Mouse (Mus musculus): ENCODE data around the gene Slc26a1. TPM values are rescaled to one million over a fixed set of nuclear protein-coding genes. Genes with fewer than 3 reads are reported as not detected.

Slc26a1 gene
- polyA plus RNA-seq (2016; fragmentation: Nextera tagmentation; extraction: Ambion mirVana) = 1.6 and 1.7 TPM in 2 replicates

DNA sequence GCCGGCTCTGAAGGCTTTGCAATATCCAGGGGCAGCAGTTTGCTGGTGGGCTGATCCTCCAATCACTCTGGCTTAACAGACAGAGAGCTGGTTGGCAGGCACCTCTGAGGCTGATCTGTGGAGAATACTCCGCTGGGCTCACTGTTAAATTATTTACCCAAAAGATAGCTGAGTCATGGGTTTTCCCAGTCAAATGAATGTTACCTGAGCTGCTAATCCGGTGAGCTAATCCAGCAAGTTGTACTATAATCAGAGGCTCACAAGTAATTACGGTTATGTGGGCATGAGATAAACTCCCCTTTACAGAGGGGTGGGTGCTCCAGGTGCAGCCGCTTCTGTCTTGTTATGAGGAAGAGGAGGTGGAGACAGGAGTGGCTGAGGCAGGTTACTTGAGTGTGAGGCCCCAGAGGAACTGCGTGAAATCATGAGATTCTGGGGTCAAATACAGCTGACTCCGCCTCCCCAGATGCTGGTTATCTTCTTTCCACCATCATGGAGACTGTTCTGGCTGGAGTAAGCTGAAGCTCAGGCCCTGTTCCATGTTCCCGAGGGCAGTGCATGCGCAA, at the start of gene Slc26a1:
TSS of gene Slc26a1 (minus strand) at position 319 of the 566 bp plus-strand sequence.
- ATAC-seq (ENCODE audit: low FRiP score) = no peak
- Histone ChIP-seq H3K4me3 (no peak within 1 kb of the TSS), H3K9me3 (replicated peaks) (no peaks in the 10 kb centered on the region), H3K4me2 (replicated peaks) (no peak within 1 kb of the TSS), H3K27me3 (no peaks in the 10 kb centered on the region), H3K4me1 (peaks cover 12% of the 10 kb centered on the region), H3K27ac (no peak within 1 kb of the TSS), H3K9ac (no peak within 1 kb of the TSS), H3K36me3 (peaks cover 16% of the 10 kb centered on the region)
- WGBS = 82% methylated on average over 9 of the region's 9 CpGs

DNA sequence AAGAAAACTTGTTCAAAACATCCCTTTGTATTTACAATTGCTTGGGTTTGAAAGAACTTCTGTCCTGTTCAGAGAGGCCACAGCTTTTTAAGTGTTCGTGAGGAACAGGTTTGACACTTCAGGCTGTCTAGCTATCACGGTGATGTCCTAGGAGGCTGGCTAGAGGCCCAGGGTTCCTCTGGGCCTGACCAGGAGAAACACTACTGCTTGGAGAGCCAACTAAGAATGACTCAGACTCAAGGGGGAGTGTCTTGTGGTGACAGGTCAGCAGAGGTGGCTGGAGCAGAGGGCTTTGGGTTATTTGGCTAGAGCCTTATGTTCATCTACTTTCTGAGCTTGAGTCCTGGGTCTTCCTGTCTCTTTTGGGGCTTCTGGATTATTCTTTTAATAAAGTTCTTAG, 48.6 kb upstream of the Slc26a1 start:
- H3K27ac ChIP-seq = no peak overlapping the region
- H3K4me1 ChIP-seq = peaks cover 2% of the 10 kb centered on the region; the same call in 1 of the 2 replicates
- H3K36me3 ChIP-seq = no peaks in the 10 kb centered on the region
- 68% methylated on average over 2 of the region's 2 CpGs for WGBS
- H3K4me2 ChIP-seq (replicated peaks) = no peak overlapping the region
- H3K4me3 ChIP-seq = no peak overlapping the region
- no peak for ATAC-seq (ENCODE audit: low FRiP score)
- no peaks in the 10 kb centered on the region for H3K27me3 ChIP-seq
- H3K9ac ChIP-seq = no peak overlapping the region
- H3K9me3 ChIP-seq (replicated peaks) = no peaks in the 10 kb centered on the region

DNA sequence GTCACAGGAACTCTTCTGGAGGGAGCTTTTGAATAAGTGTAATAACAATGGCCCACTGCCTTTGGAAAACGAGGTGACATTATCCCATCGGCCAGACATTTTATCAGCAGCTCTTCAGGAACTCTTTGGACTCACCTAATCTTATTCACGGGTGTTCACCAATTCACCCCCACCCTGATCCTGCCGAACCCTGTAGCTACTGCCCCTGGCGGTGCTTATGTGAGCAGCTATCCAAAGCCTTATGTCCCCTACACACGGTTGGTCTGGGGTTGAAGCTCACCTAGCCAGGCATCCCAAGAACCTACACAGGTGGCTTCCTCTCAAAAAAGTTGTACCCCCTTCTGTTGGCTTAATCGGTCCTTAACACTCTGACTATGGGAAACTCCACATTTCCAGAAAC, 44.4 kb upstream of the Slc26a1 start:
- H3K9ac ChIP-seq = no peak overlapping the region
- H3K36me3 ChIP-seq = no peaks in the 10 kb centered on the region
- peaks cover 9% of the 10 kb centered on the region for H3K4me1 ChIP-seq
- no peak for ATAC-seq (ENCODE audit: low FRiP score)
- H3K4me2 ChIP-seq (replicated peaks) = no peak overlapping the region
- 72% methylated on average over 7 of the region's 7 CpGs for WGBS
- no peaks in the 10 kb centered on the region for H3K27me3 ChIP-seq
- H3K9me3 ChIP-seq (replicated peaks) = no peaks in the 10 kb centered on the region
- H3K27ac ChIP-seq = no peak overlapping the region
- no peak overlapping the region for H3K4me3 ChIP-seq

DNA sequence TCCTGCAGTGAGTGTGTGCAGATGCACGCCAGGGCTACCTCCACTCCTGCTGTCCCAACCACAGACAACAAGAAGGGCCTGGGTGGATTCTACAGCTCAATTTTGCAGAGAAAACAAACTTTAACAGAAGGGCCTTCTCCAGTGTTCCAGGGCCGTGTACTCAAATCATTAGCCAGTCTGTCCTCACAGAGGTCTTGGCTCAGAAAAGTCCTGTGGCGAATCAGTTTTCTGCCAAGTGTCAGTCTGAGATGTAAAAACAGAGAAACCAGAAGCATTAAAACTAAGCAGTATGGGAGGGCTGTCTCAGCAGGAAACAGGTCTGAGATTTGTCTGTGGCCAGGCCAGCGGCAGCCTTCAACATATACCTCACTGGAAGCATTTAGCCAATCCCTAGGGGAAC, 42.7 kb upstream of the Slc26a1 start:
- H3K9me3 ChIP-seq (replicated peaks) = no peaks in the 10 kb centered on the region
- ATAC-seq (ENCODE audit: low FRiP score) = no peak
- WGBS = 36% methylated on average over 4 of the region's 4 CpGs

DNA sequence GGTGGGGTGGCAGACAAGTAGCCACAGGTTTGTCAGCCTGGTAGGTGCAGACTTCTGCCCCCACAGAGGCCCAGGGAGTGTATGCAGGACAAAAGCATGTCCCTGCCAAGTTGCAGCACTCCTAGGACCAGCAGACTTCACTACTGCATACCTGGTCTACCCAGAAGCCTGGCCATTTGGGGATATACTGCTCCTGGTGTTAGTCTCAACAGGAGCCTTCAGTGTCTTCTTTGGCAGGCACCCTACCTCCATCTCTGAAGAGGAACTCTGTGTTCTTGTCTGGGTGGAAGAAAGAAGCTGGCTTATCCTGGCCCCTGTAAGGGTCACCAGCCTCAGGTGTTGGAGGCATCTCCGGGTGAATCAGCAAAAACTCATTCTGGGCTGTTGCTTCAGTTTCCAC, 40.6 kb upstream of the Slc26a1 start:
- WGBS = 78% methylated on average over 1 of the region's 1 CpGs
- no peak for ATAC-seq (ENCODE audit: low FRiP score)
- no peaks in the 10 kb centered on the region for H3K27me3 ChIP-seq
- no peak overlapping the region for H3K9ac ChIP-seq
- H3K4me2 ChIP-seq (replicated peaks) = no peak overlapping the region
- H3K36me3 ChIP-seq = no peaks in the 10 kb centered on the region
- no peak overlapping the region for H3K27ac ChIP-seq
- no peak overlapping the region for H3K4me3 ChIP-seq
- H3K9me3 ChIP-seq (replicated peaks) = no peaks in the 10 kb centered on the region
- peaks cover 9% of the 10 kb centered on the region for H3K4me1 ChIP-seq

More for the DNA sequence above, 42.7 kb upstream of the Slc26a1 start:
- peaks cover 9% of the 10 kb centered on the region for H3K4me1 ChIP-seq
- H3K9ac ChIP-seq = no peak overlapping the region
- no peaks in the 10 kb centered on the region for H3K36me3 ChIP-seq
- H3K27ac ChIP-seq = 0 out of 2 replicates have a peak overlapping the region, but pooled peaks have one; percentile 23
- H3K4me3 ChIP-seq = no peak overlapping the region
- H3K4me2 ChIP-seq (replicated peaks) = no peak overlapping the region
- H3K27me3 ChIP-seq = no peaks in the 10 kb centered on the region

DNA sequence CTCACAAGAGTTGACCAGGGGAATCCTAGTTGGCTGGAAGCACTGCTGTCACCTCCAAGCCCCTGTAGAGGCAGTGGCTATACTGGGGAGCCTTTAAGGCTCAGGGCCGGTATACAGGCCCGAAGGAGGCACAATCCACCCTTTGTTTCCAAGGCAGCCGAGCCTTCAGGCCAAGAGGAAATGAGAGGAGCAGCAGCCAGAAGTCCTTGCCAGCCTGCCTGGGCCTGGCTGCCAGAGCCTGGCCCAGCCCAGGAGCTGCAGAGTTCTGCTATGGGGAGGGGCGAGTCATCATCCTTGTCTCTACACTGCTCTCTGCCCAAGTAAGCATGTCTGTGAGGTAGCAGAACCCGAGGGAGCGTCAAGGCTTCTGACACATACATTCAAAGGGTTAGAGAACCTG, 38.8 kb upstream of the Slc26a1 start:
- no peaks in the 10 kb centered on the region for H3K36me3 ChIP-seq
- H3K4me1 ChIP-seq = peaks cover 9% of the 10 kb centered on the region
- H3K4me2 ChIP-seq (replicated peaks) = no peak overlapping the region
- WGBS = 67% methylated on average over 6 of the region's 6 CpGs
- ATAC-seq (ENCODE audit: low FRiP score) = no peak
- H3K9me3 ChIP-seq (replicated peaks) = no peaks in the 10 kb centered on the region
- H3K27ac ChIP-seq = no peak overlapping the region
- no peak overlapping the region for H3K9ac ChIP-seq
- H3K4me3 ChIP-seq = no peak overlapping the region
- no peaks in the 10 kb centered on the region for H3K27me3 ChIP-seq

DNA sequence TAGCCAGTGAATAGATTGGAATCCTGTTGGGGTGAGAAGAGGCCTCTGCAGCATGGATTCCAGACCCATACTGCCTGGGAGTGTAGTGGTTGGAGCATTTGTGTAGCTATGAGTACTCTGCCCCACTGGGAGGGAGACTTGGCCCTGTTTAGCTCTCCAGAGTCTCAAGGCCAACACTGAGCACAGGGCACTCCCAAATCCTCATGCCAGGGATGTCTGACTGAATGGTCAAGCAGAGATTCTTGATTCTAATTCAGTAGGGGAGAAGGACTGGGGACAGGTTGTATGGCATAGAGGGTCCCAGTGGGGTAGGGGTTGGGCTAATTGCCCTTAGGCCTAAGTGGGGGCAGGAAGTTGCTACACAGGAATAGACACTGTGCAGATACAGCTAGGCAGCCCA, 38.3 kb upstream of the Slc26a1 start:
- H3K4me2 ChIP-seq (replicated peaks) = no peak overlapping the region
- H3K4me3 ChIP-seq = no peak overlapping the region
- no peaks in the 10 kb centered on the region for H3K27me3 ChIP-seq
- H3K36me3 ChIP-seq = no peaks in the 10 kb centered on the region
- H3K9ac ChIP-seq = no peak overlapping the region
- H3K4me1 ChIP-seq = peaks cover 9% of the 10 kb centered on the region
- no peaks in the 10 kb centered on the region for H3K9me3 ChIP-seq (replicated peaks)
- H3K27ac ChIP-seq = no peak overlapping the region
- ATAC-seq (ENCODE audit: low FRiP score) = no peak

DNA sequence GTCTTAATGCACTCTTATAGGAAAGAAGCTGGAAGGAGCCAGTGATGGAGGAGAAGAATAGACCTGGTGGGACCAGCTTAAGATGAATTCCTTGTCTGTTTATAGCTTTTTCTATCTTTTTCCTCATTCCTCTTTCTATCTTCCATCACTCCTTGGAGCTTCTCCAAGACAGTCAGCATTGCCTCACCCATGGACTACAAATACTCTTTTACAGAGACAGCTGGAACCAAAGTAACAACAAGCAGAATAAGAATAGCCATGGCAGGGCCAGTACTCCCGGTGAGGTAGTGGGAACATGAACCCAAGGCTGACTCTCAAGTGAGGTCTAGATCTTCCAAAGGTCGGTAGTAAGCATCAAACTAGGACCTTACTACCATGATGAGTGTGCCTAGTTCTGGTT, 37.7 kb upstream of the Slc26a1 start:
- no peaks in the 10 kb centered on the region for H3K9me3 ChIP-seq (replicated peaks)
- no peak for ATAC-seq (ENCODE audit: low FRiP score)
- 0 out of 2 replicates have a peak, but pooled peaks cover 2% of the 10 kb centered on the region for H3K36me3 ChIP-seq
- H3K4me1 ChIP-seq = peaks cover 6% of the 10 kb centered on the region
- no peak overlapping the region for H3K27ac ChIP-seq
- H3K4me3 ChIP-seq = no peak overlapping the region
- H3K4me2 ChIP-seq (replicated peaks) = no peak overlapping the region
- no peaks in the 10 kb centered on the region for H3K27me3 ChIP-seq
- H3K9ac ChIP-seq = no peak overlapping the region
- 88% methylated on average over 2 of the region's 2 CpGs for WGBS

DNA sequence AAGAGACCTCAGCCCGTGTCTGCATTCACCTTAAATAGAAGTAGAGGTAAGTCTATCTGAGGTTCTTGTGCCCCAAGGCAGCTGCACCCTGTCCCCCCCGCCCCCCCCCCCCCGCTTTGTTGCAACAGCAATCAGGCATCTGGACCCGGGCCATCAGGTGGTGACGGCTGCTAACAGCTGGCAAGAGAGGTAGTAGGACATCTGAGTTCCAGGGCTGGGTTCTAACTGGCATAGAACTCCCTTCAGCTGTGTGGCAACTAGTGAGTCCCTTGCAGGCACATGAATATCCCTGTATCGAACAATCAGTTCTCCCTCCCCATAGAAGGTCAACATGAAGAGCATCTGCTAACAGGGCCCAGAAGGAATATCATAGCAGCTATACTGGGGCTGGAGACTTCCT, 36.6 kb upstream of the Slc26a1 start:
- 83% methylated on average over 6 of the region's 6 CpGs for WGBS
- ATAC-seq (ENCODE audit: low FRiP score) = no peak

DNA sequence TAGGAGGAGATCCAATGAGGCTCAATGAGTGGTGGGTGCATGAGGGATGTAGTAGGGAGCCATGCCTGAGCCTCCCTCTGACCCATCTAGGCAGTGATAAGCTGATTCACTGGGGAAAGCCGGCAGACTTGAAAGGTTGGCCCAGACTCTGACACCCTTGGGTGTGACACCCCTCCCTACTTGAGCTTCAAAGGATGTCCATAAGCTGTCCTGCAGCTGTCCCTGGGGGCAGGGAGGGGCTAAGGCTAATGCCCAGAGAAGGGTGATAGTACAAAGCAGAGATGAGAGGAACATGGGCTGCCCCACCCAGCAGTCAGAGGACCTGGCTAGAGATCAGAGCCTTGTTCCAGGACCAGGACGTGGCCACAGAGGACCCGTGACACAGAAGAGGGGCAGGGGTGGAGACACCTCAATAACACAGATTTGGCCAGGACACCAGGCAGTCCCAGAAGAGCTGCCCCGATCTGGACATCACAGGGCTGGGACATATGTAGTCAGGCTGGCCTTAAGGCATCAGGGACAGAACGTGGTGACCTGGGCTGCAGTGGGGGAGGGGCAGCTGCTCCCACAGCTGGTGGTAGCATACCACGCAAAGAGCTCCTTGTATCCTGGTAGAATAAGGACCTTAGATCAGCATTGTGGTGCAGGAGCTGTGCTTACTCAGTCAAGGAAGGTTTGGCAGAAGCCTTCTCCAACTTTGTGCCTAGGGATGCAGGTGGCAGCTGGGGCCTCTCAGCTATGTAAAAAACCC, 33.8 kb upstream of the Slc26a1 start:
- Histone ChIP-seq H3K4me2 (replicated peaks) (no peak overlapping the region), H3K27me3 (no peaks in the 10 kb centered on the region), H3K36me3 (peaks cover 29% of the 10 kb centered on the region), H3K9ac (no peak overlapping the region), H3K9me3 (replicated peaks) (no peaks in the 10 kb centered on the region), H3K4me1 (no peaks in the 10 kb centered on the region), H3K27ac (no peak overlapping the region), H3K4me3 (no peak overlapping the region)
- no peak for ATAC-seq (ENCODE audit: low FRiP score)
- WGBS = 68% methylated on average over 6 of the region's 6 CpGs

More for the DNA sequence above, 36.6 kb upstream of the Slc26a1 start:
- Histone ChIP-seq H3K4me1 (no peaks in the 10 kb centered on the region), H3K27ac (no peak overlapping the region), H3K27me3 (no peaks in the 10 kb centered on the region), H3K4me2 (replicated peaks) (no peak overlapping the region), H3K9me3 (replicated peaks) (no peaks in the 10 kb centered on the region), H3K36me3 (peaks cover 5% of the 10 kb centered on the region; the same call in 1 of the 2 replicates), H3K4me3 (no peak overlapping the region), H3K9ac (no peak overlapping the region)

DNA sequence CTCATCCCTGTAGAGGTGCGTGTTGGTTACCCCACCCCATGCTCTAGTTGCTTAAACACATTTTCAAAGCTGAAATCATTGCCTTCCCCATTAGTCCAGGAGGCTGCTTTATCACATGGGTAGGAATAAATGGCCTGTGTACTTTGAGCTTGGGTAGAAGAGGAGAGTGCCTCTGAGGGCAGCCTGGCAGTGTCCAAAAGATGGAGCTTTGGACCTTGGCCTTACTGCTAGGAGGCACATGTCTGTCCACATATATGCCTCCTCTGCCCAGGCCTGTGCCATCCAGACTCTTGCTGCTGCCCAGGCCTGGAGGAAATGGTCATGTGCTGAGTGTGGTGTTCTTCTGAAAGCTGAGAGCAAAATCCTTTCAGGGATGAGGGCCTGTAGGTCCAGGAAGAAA, 33.0 kb upstream of the Slc26a1 start:
- Histone ChIP-seq H3K9ac (no peak overlapping the region), H3K4me3 (no peak overlapping the region), H3K4me2 (replicated peaks) (no peak overlapping the region), H3K4me1 (no peaks in the 10 kb centered on the region), H3K27ac (no peak overlapping the region), H3K27me3 (no peaks in the 10 kb centered on the region), H3K9me3 (replicated peaks) (no peaks in the 10 kb centered on the region), H3K36me3 (peaks cover 29% of the 10 kb centered on the region)
- 100% methylated on average over 1 of the region's 1 CpGs for WGBS
- ATAC-seq (ENCODE audit: low FRiP score) = no peak

DNA sequence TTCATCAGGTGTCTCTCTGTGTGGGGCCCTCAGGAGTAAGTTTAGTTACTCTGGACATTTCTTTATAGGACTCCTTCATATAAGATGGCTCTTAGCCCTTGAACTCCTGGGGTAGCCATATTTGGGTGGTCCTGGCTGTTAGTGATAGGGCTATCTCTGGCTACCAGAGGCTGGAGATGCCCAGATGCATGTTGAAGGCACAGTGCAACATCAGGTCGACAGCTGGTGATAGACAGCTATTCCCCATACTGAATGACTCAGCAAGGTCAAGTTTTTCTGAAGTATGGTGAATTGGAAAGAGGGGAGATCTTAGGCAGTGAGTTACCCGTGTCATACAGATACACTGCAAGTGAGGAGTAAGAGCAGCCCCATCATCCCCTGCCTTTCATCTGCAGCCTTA, 32.4 kb upstream of the Slc26a1 start:
- Histone ChIP-seq H3K9me3 (replicated peaks) (no peaks in the 10 kb centered on the region), H3K36me3 (peaks cover 29% of the 10 kb centered on the region), H3K4me2 (replicated peaks) (no peak overlapping the region), H3K4me1 (no peaks in the 10 kb centered on the region), H3K27me3 (no peaks in the 10 kb centered on the region), H3K9ac (no peak overlapping the region), H3K4me3 (no peak overlapping the region), H3K27ac (no peak overlapping the region)
- 83% methylated on average over 2 of the region's 2 CpGs for WGBS
- no peak for ATAC-seq (ENCODE audit: low FRiP score)

Measured in hindbrain, embryonic 12.5 days (tissue).